Mouse (Mus musculus) olfactory bulb, adult 2 months (tissue): Measurements from ENCODE around the gene Stum. TPM values are rescaled to one million over a fixed set of nuclear protein-coding genes. Genes with fewer than 3 reads are reported as not detected.

ENCODE experiments used
- H3K27ac ChIP-seq: fragments of 200-500 bp; 2 replicates; pipeline ENCODE4 v1.5.1; 2012; ENCODE audit warnings: low read depth, low read length; ENCODE audit not compliant: insufficient read depth
- H3K4me1 ChIP-seq: fragments of 200-500 bp; 2 replicates; pipeline ENCODE4 v1.6.1; 2012; ENCODE audit warnings: low read length; ENCODE audit not compliant: control insufficient read depth, insufficient read depth
- H3K4me3 ChIP-seq: fragments of 200-500 bp; 2 replicates; pipeline ENCODE4 v1.5.1; 2012; ENCODE audit warnings: mild to moderate bottlenecking, low read depth, low read length, moderate library complexity; ENCODE audit not compliant: insufficient read depth
- CTCF ChIP-seq: fragments of 200-500 bp; IDR thresholded peaks from 2 replicates; pipeline ENCODE4 v1.5.1; 2012; ENCODE audit warnings: low read depth, mild to moderate bottlenecking, low read length, moderate library complexity; ENCODE audit not compliant: insufficient read depth
- POLR2A ChIP-seq: fragments of 200-500 bp; IDR thresholded peaks from 2 replicates; pipeline ENCODE4 v1.6.1; 2012; ENCODE audit warnings: mild to moderate bottlenecking, low read depth, low read length, moderate library complexity; ENCODE audit not compliant: insufficient read depth
- WGBS: fragments of 180-500 bp; shearing (Covaris S2); methylation state at CpG from one replicate; pipeline ENCODE4 v1.1.7; 2018; 5-methylcytosine and 5-hydroxymethylcytosine counted together
- polyA plus RNA-seq: library from polyadenylated mRNA; stranded (reverse); fragments of >200 nt; gene quantifications from 2 replicates; pipeline ENCODE4 v1.2.4, GENCODE M21; 2012; ENCODE audit warnings: low replicate concordance; ENCODE audit not compliant: missing spikeins, insufficient read depth, insufficient read length

Gene Stum
- polyA plus RNA-seq, 1 experiment, result not detected

DNA sequence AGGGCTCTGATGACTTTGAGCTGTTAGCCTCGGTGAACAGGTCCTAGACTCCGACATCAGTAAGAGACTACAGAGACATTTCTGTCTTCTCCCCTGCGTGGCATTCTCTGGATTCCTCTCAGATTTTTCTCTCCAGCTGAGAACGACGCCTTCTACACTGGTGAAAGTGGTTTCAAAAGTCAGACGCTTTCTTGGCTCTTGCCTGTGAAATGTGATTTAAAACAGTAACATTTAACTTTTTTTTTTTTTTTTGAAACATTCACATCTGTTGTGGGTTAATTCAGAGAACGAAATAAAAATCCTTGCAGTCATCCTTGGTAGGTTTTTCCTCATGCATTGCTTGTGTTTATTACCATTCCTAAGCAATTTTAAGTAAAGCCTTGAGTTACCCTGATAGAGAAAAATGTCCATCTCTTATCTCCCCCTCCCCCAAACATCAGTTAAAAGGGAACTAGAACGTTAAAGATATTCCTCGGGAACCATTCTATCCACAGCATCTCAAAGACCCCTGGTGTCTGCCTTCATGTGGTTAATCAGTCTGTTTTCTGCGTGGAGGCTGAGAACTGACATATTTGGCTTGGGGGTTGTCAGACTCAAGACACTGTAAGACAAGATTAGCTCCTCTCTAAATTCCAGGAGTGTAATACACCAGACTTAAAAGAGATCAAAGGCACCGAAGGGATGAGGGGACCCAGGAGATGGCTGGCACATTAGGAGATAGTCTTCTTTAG lies 95.4 kb downstream of the Stum start:
- 11% methylated on average over 11 of the region's 11 CpGs for WGBS
- TF ChIP-seq POLR2A (no peak), CTCF (no peak)
- H3K27ac ChIP-seq, result 0 out of 2 replicates have a peak overlapping the region, but pooled peaks have one; percentile 65
- H3K4me1 ChIP-seq, result peaks cover 13% of the 10 kb centered on the region
- H3K4me3 ChIP-seq, result peak overlapping the region; percentile 44

DNA sequence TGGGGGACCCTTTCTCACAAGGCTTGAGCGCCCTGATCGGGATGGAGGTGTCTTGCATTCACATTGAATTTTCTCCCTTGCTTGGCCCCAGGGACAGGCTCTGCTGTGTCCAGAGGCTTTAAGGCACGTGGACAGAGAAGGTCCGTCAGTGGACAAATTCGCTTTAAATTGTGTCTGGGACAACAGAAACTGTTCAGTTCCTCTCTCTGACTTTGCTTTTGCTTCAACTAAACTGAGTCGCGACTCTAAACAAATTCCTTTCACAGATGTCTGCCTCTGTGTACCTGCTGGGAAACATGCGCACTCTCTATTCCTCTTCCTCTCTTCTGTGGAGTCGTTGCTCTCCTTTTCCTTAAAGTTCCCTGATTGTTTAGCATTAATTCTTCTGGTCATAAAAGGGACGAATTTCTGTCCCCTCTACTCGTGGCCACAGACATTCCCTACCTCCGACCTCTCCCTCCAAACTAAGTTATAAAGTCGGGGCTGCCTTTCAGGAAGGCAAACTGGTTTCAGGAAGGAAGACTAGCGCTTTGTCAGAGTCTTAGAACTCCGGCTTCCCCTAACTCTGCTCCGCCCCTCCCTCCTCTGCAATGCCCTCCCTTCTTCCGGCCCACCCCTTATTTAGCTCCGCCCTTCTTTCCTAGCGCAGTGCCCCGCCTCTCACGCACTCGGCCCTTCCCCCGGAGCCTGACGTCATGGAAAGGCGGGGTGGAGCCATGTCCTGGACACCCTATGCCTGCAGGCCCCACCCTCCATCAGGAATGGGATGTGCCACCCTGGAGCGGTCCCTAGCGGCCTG lies 96.2 kb downstream of the Stum start:
- Histone ChIP-seq H3K4me3 (peak overlapping the region; percentile 44), H3K27ac (peak overlapping the region; percentile 66), H3K4me1 (peaks cover 16% of the 10 kb centered on the region)
- TF ChIP-seq CTCF, result 0 out of 2 replicates have a peak, but pooled peaks have one; percentile 29
- TF ChIP-seq POLR2A, result 0 out of 2 replicates have a peak, but pooled peaks have one; percentile 38
- 5% methylated on average over 27 of the region's 27 CpGs for WGBS

DNA sequence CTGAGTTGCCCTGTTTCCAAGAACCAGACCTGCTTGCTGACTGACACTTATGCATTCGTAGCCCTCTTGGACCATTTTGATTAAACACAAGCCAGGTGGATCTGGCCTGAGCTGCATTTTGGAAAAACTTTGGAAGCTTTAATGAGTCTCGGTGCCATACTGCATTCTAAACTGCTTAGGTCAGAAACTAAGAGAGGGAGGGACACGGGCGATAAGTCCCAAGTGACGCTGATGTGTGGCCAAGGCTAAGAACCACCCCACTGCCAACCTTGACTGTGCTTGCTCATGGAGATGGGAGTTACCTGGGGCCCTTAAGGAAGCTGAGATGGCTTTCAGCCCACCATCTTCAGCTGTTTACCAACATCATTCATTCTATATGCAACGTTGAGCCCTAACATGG lies 98.0 kb downstream of the Stum start:
- 91% methylated on average over 6 of the region's 6 CpGs for WGBS
- TF ChIP-seq CTCF (no peak), POLR2A (no peak)
- H3K4me1 ChIP-seq, result peaks cover 14% of the 10 kb centered on the region
- no peak overlapping the region for H3K27ac ChIP-seq
- no peak overlapping the region for H3K4me3 ChIP-seq

DNA sequence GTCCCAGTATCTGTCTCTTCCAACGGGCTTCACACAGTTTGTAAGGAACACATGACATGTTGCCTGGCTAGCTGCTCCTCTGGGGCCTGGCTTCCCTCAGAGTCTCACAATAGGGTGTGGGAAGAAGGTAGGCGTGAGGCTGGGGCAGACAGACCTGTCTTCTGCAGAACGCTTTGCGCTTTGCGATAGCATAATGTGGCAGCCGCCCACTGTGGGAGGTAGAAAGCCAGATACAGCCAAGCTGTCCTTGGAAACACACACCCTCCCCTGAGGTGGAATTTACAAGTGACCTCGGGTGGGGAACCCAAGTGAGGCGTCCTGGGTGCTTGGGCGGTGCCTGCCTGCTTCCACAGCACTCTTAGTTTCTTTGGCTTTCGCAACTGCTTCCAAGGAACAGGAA lies 98.8 kb downstream of the Stum start:
- 49% methylated on average over 10 of the region's 10 CpGs for WGBS
- H3K27ac ChIP-seq, result no peak overlapping the region
- H3K4me3 ChIP-seq, result no peak overlapping the region
- H3K4me1 ChIP-seq, result peaks cover 12% of the 10 kb centered on the region
- TF ChIP-seq CTCF (no peak), POLR2A (no peak)

DNA sequence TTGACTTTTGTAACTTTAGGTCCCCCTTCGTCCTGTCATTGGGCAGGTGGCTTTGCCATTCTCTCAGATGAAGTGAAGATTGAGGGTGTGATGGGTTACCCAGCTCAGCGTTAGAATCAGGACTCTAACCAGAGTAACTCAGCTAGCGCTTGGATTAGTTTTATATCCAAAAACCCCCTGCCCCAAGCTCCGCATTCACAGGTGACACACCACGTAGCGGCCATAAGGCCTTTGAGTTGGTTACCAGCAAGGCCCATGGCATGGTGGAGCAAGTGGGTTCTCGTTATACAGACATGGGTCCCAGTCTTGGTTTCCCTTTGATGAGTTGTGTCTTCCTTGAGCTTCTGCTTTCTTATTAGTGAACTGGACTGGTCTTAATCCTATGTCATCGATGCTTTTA lies 99.4 kb downstream of the Stum start:
- no peak overlapping the region for H3K4me3 ChIP-seq
- TF ChIP-seq POLR2A (no peak), CTCF (no peak)
- peaks cover 12% of the 10 kb centered on the region for H3K4me1 ChIP-seq
- no peak overlapping the region for H3K27ac ChIP-seq
- WGBS, result 96% methylated on average over 8 of the region's 8 CpGs

Other genes with a start within 250 kb of the Stum start
- gene Psen2, start 220.1 kb downstream of the Stum start, polyA plus RNA-seq, result not detected in 2 replicates
- 73.3 and 86.9 TPM in 2 replicates for gene Itpkb, start 153.0 kb downstream of the Stum start, polyA plus RNA-seq
- not detected in 2 replicates for gene Parp1, start 85.4 kb upstream of the Stum start, polyA plus RNA-seq
- not detected in 2 replicates for gene Lin9, start 157.6 kb upstream of the Stum start, polyA plus RNA-seq
- gene Mixl1, start 213.5 kb upstream of the Stum start, polyA plus RNA-seq, result not detected in 2 replicates
- not detected in 2 replicates for gene Acbd3, start 242.5 kb upstream of the Stum start, polyA plus RNA-seq